Mouse (Mus musculus) myocyte (in vitro differentiated cells): Measurements from ENCODE around the gene C530008M17Rik.

Source experiments
- CEBPB ChIP-seq: IDR thresholded peaks from 2 replicates; pipeline ENCODE4 v1.6.1; 2011; ENCODE audit warnings: mild to moderate bottlenecking, moderate library complexity; ENCODE audit not compliant: poor library complexity, insufficient read depth, severe bottlenecking
- E2F4 ChIP-seq: IDR thresholded peaks from one replicate; pipeline ENCODE4 v1.6.1; 2011; ENCODE audit warnings: mild to moderate bottlenecking, control low read depth, moderate library complexity; ENCODE audit not compliant: insufficient read depth
- MAX ChIP-seq: IDR thresholded peaks from one replicate; pipeline ENCODE4 v1.6.1; 2011; ENCODE audit warnings: low read depth, mild to moderate bottlenecking, control low read depth
- MYOG ChIP-seq, 3 experiments: IDR thresholded peaks; one replicate each; pipeline ENCODE4 v1.6.1; 2011; ENCODE audit warnings: control low read depth in 2 of 3, low read depth in 2 of 3, mild to moderate bottlenecking in 2 of 3; ENCODE audit not compliant: insufficient read length in 2 of 3, control insufficient read depth in 1 of 3, insufficient read depth in 1 of 3
- POLR2A ChIP-seq: IDR thresholded peaks from one replicate; pipeline ENCODE4 v1.6.1; 2011; ENCODE audit warnings: low read depth, mild to moderate bottlenecking, control low read depth, moderate library complexity; ENCODE audit not compliant: insufficient read length
- SRF ChIP-seq: IDR thresholded peaks from one replicate; pipeline ENCODE4 v1.6.1; 2011; ENCODE audit warnings: low read depth; ENCODE audit not compliant: control insufficient read depth, insufficient read length
- USF1 ChIP-seq: IDR thresholded peaks from one replicate; pipeline ENCODE4 v1.6.1; 2011; ENCODE audit warnings: low read depth, mild to moderate bottlenecking, control low read depth, moderate library complexity

DNA sequence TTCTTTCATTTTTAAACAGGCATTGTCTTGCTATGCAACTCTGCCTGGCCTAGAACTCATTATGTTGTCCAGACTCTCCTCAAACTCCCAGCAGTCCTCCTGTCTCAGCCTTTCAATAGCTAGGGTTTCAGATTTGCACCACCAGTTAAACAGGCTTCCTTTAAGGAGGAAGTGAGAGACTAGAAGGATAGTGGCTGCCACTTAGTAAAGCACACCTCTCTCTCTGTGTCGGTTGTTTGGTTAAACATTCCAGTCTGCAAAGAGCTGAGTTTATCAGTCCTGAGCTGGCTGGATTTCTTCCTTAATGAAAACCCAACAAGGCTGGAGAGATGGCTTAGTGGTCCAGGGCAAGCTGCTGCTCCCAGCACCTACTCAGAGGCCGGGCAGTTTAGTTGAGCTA lies 236.3 kb downstream of the C530008M17Rik start:
- TF ChIP-seq CEBPB (no peak), USF1 (no peak), SRF (no peak), MAX (no peak), E2F4 (no peak), MYOG (IDR thresholded peaks at IDR 0.05; ENCODE audit: control insufficient read depth in 1 of 3, insufficient read depth in 1 of 3, insufficient read length in 2 of 3, low read depth in 2 of 3) (no peak), POLR2A (no peak)
